ENCODE assay signal across 26 mouse cellular contexts in genomic region chr13:49053333-49053732, GRCm38 (mm10).
DNase-seq lines count a peak whose midpoint lies in the region; ATAC-seq lines count a peak whose summit lies in the region.
"Had no signal": no experiment of that assay in that cellular context is flagged by ENCODE, and none has a peak within 500 bp of the region (broad histone marks: within the 10 kb centered on the region; RNA-seq: fewer than 3 reads in every experiment).

No protein-coding gene starts in this region.

- no peak overlapping the region for H3K9ac ChIP-seq in midbrain, embryonic 11.5 days (ENCODE audit: low read length)
- H3K9ac ChIP-seq in midbrain, embryonic 14.5 days (replicated peaks; ENCODE audit: low read length), result no peak overlapping the region
- no peak overlapping the region for H3K9ac ChIP-seq in forebrain, embryonic 14.5 days (ENCODE audit: low read length)
- H3K9ac ChIP-seq: embryonic facial prominence, embryonic 13.5 days; forebrain, embryonic 13.5 days; heart, embryonic 12.5 days; hindbrain, embryonic 12.5 days; limb, embryonic 12.5 days; liver, postnatal 0 days had no signal

- DNase-seq in midbrain, embryonic 11.5 days (ENCODE audit: low spot score, missing footprints), result peak; percentile 89
- no peak for DNase-seq in midbrain, embryonic 14.5 days
- peak; percentile 16 for DNase-seq in ZHBTc4 (ENCODE audit: low read depth, low spot score)
- DNase-seq in retina, postnatal 1 day, result peak; percentile 38
- DNase-seq in cerebellum, adult 11-12 months, result no peak
- DNase-seq in forebrain, embryonic 14.5 days (ENCODE audit: low spot score), result no peak
- no peak for DNase-seq in heart, adult 11 months
- DNase-seq: adrenal gland, postnatal 36 days; cerebellum, postnatal 14 days; embryo, embryonic 11 days; heart, postnatal 14 days; kidney, adult 9 months; kidney, postnatal 25 days; liver, postnatal 0 days had no signal

- no peaks in the 10 kb centered on the region for H3K9me3 ChIP-seq in midbrain, embryonic 11.5 days (ENCODE audit: control insufficient read depth, low read length)
- H3K9me3 ChIP-seq in midbrain, embryonic 14.5 days (ENCODE audit: control insufficient read depth, low read length), result no peaks in the 10 kb centered on the region
- no peaks in the 10 kb centered on the region for H3K9me3 ChIP-seq in forebrain, embryonic 14.5 days (replicated peaks; ENCODE audit: control insufficient read depth, low read length)
- H3K9me3 ChIP-seq: embryonic facial prominence, embryonic 13.5 days; forebrain, embryonic 13.5 days; heart, embryonic 12.5 days; hindbrain, embryonic 12.5 days; limb, embryonic 12.5 days; midbrain, embryonic 10.5 days had no signal

- H3K27ac ChIP-seq in midbrain, embryonic 11.5 days (ENCODE audit: low read depth, low read length), result no peak overlapping the region
- H3K27ac ChIP-seq in midbrain, embryonic 14.5 days (replicated peaks; ENCODE audit: low read depth, low read length), result no peak overlapping the region
- H3K27ac ChIP-seq in forebrain, embryonic 14.5 days (ENCODE audit: low read depth, low read length), result no peak overlapping the region
- H3K27ac ChIP-seq: embryonic facial prominence, embryonic 13.5 days; forebrain, embryonic 13.5 days; hindbrain, embryonic 12.5 days; layer of hippocampus, adult 2 months; limb, embryonic 12.5 days; macrophage; midbrain, embryonic 10.5 days had no signal

- H3K27me3 ChIP-seq in midbrain, embryonic 11.5 days (ENCODE audit: control insufficient read depth, insufficient read depth, low read length), result no peaks in the 10 kb centered on the region
- no peaks in the 10 kb centered on the region for H3K27me3 ChIP-seq in midbrain, embryonic 14.5 days (ENCODE audit: control insufficient read depth, insufficient read depth, low read length)
- no peaks in the 10 kb centered on the region for H3K27me3 ChIP-seq in forebrain, embryonic 14.5 days (replicated peaks; ENCODE audit: control insufficient read depth, insufficient read depth, low read length)
- H3K27me3 ChIP-seq: embryonic facial prominence, embryonic 13.5 days; forebrain, embryonic 13.5 days; hindbrain, embryonic 12.5 days; limb, embryonic 12.5 days had no signal

- WGBS in midbrain, embryonic 11.5 days, result 87% methylated on average over 2 of the region's 2 CpGs
- 89% methylated on average over 2 of the region's 2 CpGs for WGBS in midbrain, embryonic 14.5 days
- 84% methylated on average over 2 of the region's 2 CpGs for WGBS in forebrain, embryonic 14.5 days

- ATAC-seq in midbrain, embryonic 11.5 days (ENCODE audit: low FRiP score), result no peak
- ATAC-seq in midbrain, embryonic 14.5 days (ENCODE audit: low FRiP score, low TSS enrichment), result no peak
- ATAC-seq in forebrain, embryonic 14.5 days, result no peak
- ATAC-seq: forebrain, embryonic 13.5 days; inflammation-experienced regulatory T-cells, adult 6 months; liver, postnatal 0 days; lung, postnatal 0 days had no signal

- no peaks in the 10 kb centered on the region for H3K36me3 ChIP-seq in midbrain, embryonic 11.5 days (ENCODE audit: control insufficient read depth, insufficient read depth, low read length)
- H3K36me3 ChIP-seq in midbrain, embryonic 14.5 days (ENCODE audit: control insufficient read depth, insufficient read depth, low read length), result peaks cover 71% of the 10 kb centered on the region
- H3K36me3 ChIP-seq in forebrain, embryonic 14.5 days (ENCODE audit: control insufficient read depth, insufficient read depth, low read length), result peaks cover 61% of the 10 kb centered on the region
- H3K36me3 ChIP-seq: heart, embryonic 12.5 days; limb, embryonic 12.5 days had no signal

- no peak overlapping the region for H3K4me2 ChIP-seq in midbrain, embryonic 11.5 days
- H3K4me2 ChIP-seq in midbrain, embryonic 14.5 days (ENCODE audit: low read length), result no peak overlapping the region
- H3K4me2 ChIP-seq in forebrain, embryonic 14.5 days (ENCODE audit: low read length), result no peak overlapping the region
- H3K4me2 ChIP-seq: embryonic facial prominence, embryonic 13.5 days; forebrain, embryonic 13.5 days; heart, embryonic 12.5 days; hindbrain, embryonic 12.5 days; limb, embryonic 12.5 days; liver, embryonic 11.5 days had no signal

- H3K4me1 ChIP-seq in midbrain, embryonic 11.5 days (ENCODE audit: control insufficient read depth, insufficient read depth, low read length), result no peaks in the 10 kb centered on the region
- no peaks in the 10 kb centered on the region for H3K4me1 ChIP-seq in midbrain, embryonic 14.5 days (ENCODE audit: control insufficient read depth, insufficient read depth, low read length)
- H3K4me1 ChIP-seq in forebrain, embryonic 14.5 days (ENCODE audit: control insufficient read depth, insufficient read depth, low read length), result no peaks in the 10 kb centered on the region
- H3K4me1 ChIP-seq: forebrain, embryonic 13.5 days; heart, embryonic 12.5 days; hindbrain, embryonic 12.5 days; midbrain, embryonic 10.5 days had no signal

- H3K4me3 ChIP-seq in midbrain, embryonic 11.5 days (ENCODE audit: low read depth, low read length), result no peak overlapping the region
- no peak overlapping the region for H3K4me3 ChIP-seq in midbrain, embryonic 14.5 days (replicated peaks; ENCODE audit: low read depth, low read length)
- no peak overlapping the region for H3K4me3 ChIP-seq in forebrain, embryonic 14.5 days (ENCODE audit: low read depth, low read length)
- H3K4me3 ChIP-seq: embryonic facial prominence, embryonic 13.5 days; erythroblast, embryonic 14.5 days; forebrain, embryonic 13.5 days; heart, embryonic 12.5 days; hindbrain, embryonic 12.5 days; layer of hippocampus, adult 2 months; limb, embryonic 12.5 days; midbrain, embryonic 10.5 days had no signal

Comparison
In these comparisons a context has a peak if more than half of its experiments do, and no peak if none do; other contexts are left out.
1. DNase-seq: peak in midbrain, embryonic 11.5 days (single experiment), ZHBTc4 (single experiment) and retina, postnatal 1 day (single experiment); none in midbrain, embryonic 14.5 days (single experiment), cerebellum, adult 11-12 months (single experiment), forebrain, embryonic 14.5 days (single experiment) and heart, adult 11 months (single experiment).